Mouse (Mus musculus): Measurements from ENCODE around the gene Serp2.

Gene Serp2

GRCm38 (mm10) chr14:76498210-76498609 lies 58.5 kb downstream of the Serp2 start:
- no peak for DNase-seq (ENCODE audit: low read depth, low spot score)

- DNase-seq (ENCODE audit: low read depth, low spot score), result no peak
Observed at GRCm38 (mm10) chr14:76497187-76497586, 59.5 kb downstream of the Serp2 start.

GRCm38 (mm10) chr14:76495022-76495421 lies 61.7 kb downstream of the Serp2 start:
- DNase-seq (ENCODE audit: low read depth, low spot score), result peak; percentile 95

- no peak for DNase-seq (ENCODE audit: low read depth, low spot score)
Observed at GRCm38 (mm10) chr14:76489128-76489527, 67.6 kb downstream of the Serp2 start.

- DNase-seq (ENCODE audit: low read depth, low spot score), result peak; percentile 40
Observed at GRCm38 (mm10) chr14:76488101-76489044, 68.3 kb downstream of the Serp2 start.

- DNase-seq (ENCODE audit: low read depth, low spot score), result no peak
Observed at GRCm38 (mm10) chr14:76487609-76488008, 69.1 kb downstream of the Serp2 start.

- DNase-seq (ENCODE audit: low read depth, low spot score), result no peak
Observed at GRCm38 (mm10) chr14:76483701-76484100, 73.0 kb downstream of the Serp2 start.
